Mouse (Mus musculus): ENCODE measurements around the gene Atp13a1. TPM values are rescaled to one million over a fixed set of nuclear protein-coding genes. Genes with fewer than 3 reads are reported as not detected.

Atp13a1 gene
- polyA plus RNA-seq, 1 experiment from 2014 or later = 55.4 TPM

GRCm38 (mm10) chr8:69803366-69803765, 12.4 kb downstream of the Atp13a1 start:
- ATAC-seq (ENCODE audit: low FRiP score, low read depth) = no peak
- Histone ChIP-seq H3K9me3 (no peaks in the 10 kb centered on the region), H3K27ac (replicated peaks) (no peak overlapping the region), H3K4me3 (no peak overlapping the region), H3K27me3 (no peaks in the 10 kb centered on the region), H3K9ac (replicated peaks) (no peak overlapping the region), H3K36me3 (peaks cover 95% of the 10 kb centered on the region), H3K4me1 (peaks cover 2% of the 10 kb centered on the region; the same call in 1 of the 2 replicates), H3K4me2 (replicated peaks) (no peak overlapping the region)
- WGBS = 88% methylated on average over 7 of the region's 7 CpGs

GRCm38 (mm10) chr8:69804537-69804936, 13.6 kb downstream of the Atp13a1 start:
- no peaks in the 10 kb centered on the region for H3K27me3 ChIP-seq
- H3K9me3 ChIP-seq = no peaks in the 10 kb centered on the region
- WGBS = 87% methylated on average over 6 of the region's 6 CpGs

GRCm38 (mm10) chr8:69805086-69805485, 14.1 kb downstream of the Atp13a1 start:
- Histone ChIP-seq H3K4me3 (no peak overlapping the region), H3K27ac (replicated peaks) (no peak overlapping the region), H3K9ac (replicated peaks) (no peak overlapping the region), H3K9me3 (no peaks in the 10 kb centered on the region), H3K4me1 (peaks cover 16% of the 10 kb centered on the region), H3K27me3 (no peaks in the 10 kb centered on the region), H3K4me2 (replicated peaks) (no peak overlapping the region), H3K36me3 (peaks cover 78% of the 10 kb centered on the region)
- 94% methylated on average over 10 of the region's 10 CpGs for WGBS
- no peak for ATAC-seq (ENCODE audit: low FRiP score, low read depth)

More at GRCm38 (mm10) chr8:69804537-69804936, 13.6 kb downstream of the Atp13a1 start:
- Histone ChIP-seq H3K9ac (replicated peaks) (no peak overlapping the region), H3K27ac (replicated peaks) (no peak overlapping the region), H3K4me3 (no peak overlapping the region), H3K4me2 (replicated peaks) (no peak overlapping the region), H3K4me1 (peaks cover 12% of the 10 kb centered on the region), H3K36me3 (peaks cover 83% of the 10 kb centered on the region)
- ATAC-seq (ENCODE audit: low FRiP score, low read depth) = no peak

GRCm38 (mm10) chr8:69805491-69805890, 14.5 kb downstream of the Atp13a1 start:
- Histone ChIP-seq H3K4me1 (peaks cover 16% of the 10 kb centered on the region), H3K4me3 (no peak overlapping the region), H3K9ac (replicated peaks) (no peak overlapping the region), H3K9me3 (no peaks in the 10 kb centered on the region), H3K36me3 (peaks cover 74% of the 10 kb centered on the region), H3K4me2 (replicated peaks) (no peak overlapping the region), H3K27ac (replicated peaks) (no peak overlapping the region), H3K27me3 (no peaks in the 10 kb centered on the region)
- 93% methylated on average over 9 of the region's 9 CpGs for WGBS
- ATAC-seq (ENCODE audit: low FRiP score, low read depth) = no peak

DNA sequence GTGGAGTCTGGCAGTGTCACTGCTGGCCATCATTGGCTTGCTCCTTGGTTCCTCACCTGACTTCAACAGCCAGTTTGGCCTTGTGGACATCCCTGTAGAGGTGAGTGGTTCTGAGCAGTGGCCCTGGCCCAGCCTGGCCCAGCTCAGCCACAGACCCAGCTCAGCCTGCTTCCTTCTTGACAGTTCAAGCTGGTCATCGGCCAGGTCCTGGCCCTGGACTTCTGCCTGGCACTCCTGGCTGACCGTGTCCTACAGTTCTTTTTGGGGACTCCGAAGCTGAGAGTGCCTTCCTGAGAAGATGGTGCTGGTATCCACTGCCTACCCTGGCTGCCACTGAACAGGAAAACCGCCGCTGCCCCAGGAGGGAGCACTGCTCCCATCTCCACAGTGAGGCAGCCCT, 16.3 kb downstream of the Atp13a1 start:
- no peak for ATAC-seq (ENCODE audit: low FRiP score, low read depth)
- H3K4me1 ChIP-seq = peaks cover 16% of the 10 kb centered on the region
- H3K9me3 ChIP-seq = no peaks in the 10 kb centered on the region
- 84% methylated on average over 5 of the region's 5 CpGs for WGBS
- H3K9ac ChIP-seq (replicated peaks) = no peak overlapping the region
- H3K36me3 ChIP-seq = peaks cover 70% of the 10 kb centered on the region
- H3K27me3 ChIP-seq = no peaks in the 10 kb centered on the region
- no peak overlapping the region for H3K27ac ChIP-seq (replicated peaks)
- H3K4me2 ChIP-seq (replicated peaks) = no peak overlapping the region
- no peak overlapping the region for H3K4me3 ChIP-seq

DNA sequence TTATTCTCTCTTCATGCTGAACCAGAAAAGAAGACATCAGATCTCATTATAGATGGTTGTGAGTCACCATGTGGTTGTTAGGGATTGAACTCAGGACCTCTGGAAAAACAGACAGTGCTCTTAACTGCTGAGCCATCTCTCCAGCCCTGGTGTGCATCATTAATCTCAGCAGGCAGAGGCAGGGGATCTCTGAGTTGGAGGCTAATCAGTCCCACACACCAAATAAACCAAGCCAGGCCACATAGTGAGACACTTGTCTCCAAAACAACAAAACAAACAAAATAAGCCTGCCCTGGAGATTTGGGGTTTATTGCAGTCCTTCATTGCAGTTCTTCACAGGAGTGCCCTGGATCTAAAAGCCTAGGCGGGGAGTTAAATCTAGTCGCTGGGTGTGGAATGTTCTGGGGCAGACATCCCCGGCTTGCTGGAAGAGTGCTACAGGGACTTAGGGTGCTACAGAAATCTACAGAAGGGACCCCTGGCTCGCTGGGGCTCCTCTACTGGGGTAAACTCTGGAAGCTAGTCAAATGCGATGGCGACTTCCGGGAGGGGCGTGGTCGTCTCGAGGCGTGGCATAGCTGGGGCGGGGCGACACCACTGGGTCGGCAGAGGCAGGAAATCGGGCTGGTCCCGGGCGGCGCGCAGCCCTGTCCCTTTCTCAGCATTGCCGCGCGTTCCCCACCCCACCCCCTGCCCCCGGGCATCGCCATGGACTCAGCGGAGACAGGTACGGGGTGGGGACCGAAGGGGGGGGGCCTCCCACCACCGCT, 17.3 kb downstream of the Atp13a1 start, which contains the start of gene Gmip:
Gmip (plus strand) TSS at position 586 of the 770 bp plus-strand sequence.
- no peaks in the 10 kb centered on the region for H3K9me3 ChIP-seq
- H3K9ac ChIP-seq (replicated peaks) = peak within 1 kb of the TSS; percentile 81
- peaks cover 64% of the 10 kb centered on the region for H3K36me3 ChIP-seq
- 7% methylated on average over 28 of the region's 28 CpGs for WGBS
- peak within 1 kb of the TSS; percentile 86 for H3K4me2 ChIP-seq (replicated peaks)
- peak within 1 kb of the TSS; percentile 51 for H3K4me3 ChIP-seq
- H3K27me3 ChIP-seq = no peaks in the 10 kb centered on the region
- peaks cover 16% of the 10 kb centered on the region for H3K4me1 ChIP-seq
- peak within 1 kb of the TSS; percentile 66 for H3K27ac ChIP-seq (replicated peaks)
- ATAC-seq (ENCODE audit: low FRiP score, low read depth) = peak; percentile 80

- H3K9ac ChIP-seq (replicated peaks) = peak overlapping the region; percentile 81
- peaks cover 64% of the 10 kb centered on the region for H3K36me3 ChIP-seq
- H3K27ac ChIP-seq (replicated peaks) = peak overlapping the region; percentile 66
- H3K4me3 ChIP-seq = peak overlapping the region; percentile 51
- H3K4me1 ChIP-seq = peaks cover 16% of the 10 kb centered on the region
- H3K27me3 ChIP-seq = no peaks in the 10 kb centered on the region
- WGBS = 3% methylated on average over 23 of the region's 23 CpGs
- H3K9me3 ChIP-seq = no peaks in the 10 kb centered on the region
- H3K4me2 ChIP-seq (replicated peaks) = peak overlapping the region; percentile 86
- peak; percentile 68 for ATAC-seq (ENCODE audit: low FRiP score, low read depth)
Measured at GRCm38 (mm10) chr8:69808864-69809403, 18.0 kb downstream of the Atp13a1 start.

GRCm38 (mm10) chr8:69809820-69810219, 18.9 kb downstream of the Atp13a1 start:
- peak overlapping the region; percentile 86 for H3K4me2 ChIP-seq (replicated peaks)
- H3K27ac ChIP-seq (replicated peaks) = no peak overlapping the region
- H3K36me3 ChIP-seq = peaks cover 66% of the 10 kb centered on the region
- H3K4me3 ChIP-seq = no peak overlapping the region
- 69% methylated on average over 3 of the region's 3 CpGs for WGBS
- no peaks in the 10 kb centered on the region for H3K9me3 ChIP-seq
- no peak for ATAC-seq (ENCODE audit: low FRiP score, low read depth)
- H3K4me1 ChIP-seq = peaks cover 16% of the 10 kb centered on the region
- H3K9ac ChIP-seq (replicated peaks) = no peak overlapping the region
- no peaks in the 10 kb centered on the region for H3K27me3 ChIP-seq

DNA sequence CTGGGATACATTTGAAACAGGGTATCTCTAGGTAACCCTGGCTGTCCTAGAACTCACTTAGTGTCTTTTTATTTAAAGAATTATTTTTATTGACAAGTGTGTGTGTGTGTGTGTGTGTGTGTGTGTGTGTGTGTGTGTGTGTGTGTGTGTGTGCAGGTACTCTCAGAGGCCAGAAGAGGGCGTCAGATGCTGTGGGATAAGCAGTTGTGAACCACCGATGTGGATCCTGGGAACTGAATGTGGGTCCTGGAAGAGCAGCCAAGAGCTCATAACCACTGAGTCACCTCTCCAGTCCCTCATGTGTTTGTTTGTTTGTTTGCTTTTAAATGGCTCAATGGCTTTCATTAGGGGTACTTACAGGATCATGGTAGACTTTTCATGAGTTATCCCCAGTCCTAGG, 23.9 kb downstream of the Atp13a1 start:
- no peak overlapping the region for H3K27ac ChIP-seq (replicated peaks)
- peaks cover 8% of the 10 kb centered on the region for H3K27me3 ChIP-seq
- no peaks in the 10 kb centered on the region for H3K9me3 ChIP-seq
- no peak overlapping the region for H3K9ac ChIP-seq (replicated peaks)
- WGBS = 88% methylated on average over 2 of the region's 2 CpGs
- no peak overlapping the region for H3K4me2 ChIP-seq (replicated peaks)
- H3K4me3 ChIP-seq = no peak overlapping the region
- H3K36me3 ChIP-seq = peaks cover 60% of the 10 kb centered on the region
- H3K4me1 ChIP-seq = peaks cover under 1% of the 10 kb centered on the region; the same call in 1 of the 2 replicates
- no peak for ATAC-seq (ENCODE audit: low FRiP score, low read depth)

GRCm38 (mm10) chr8:69815396-69815795, 24.4 kb downstream of the Atp13a1 start:
- Histone ChIP-seq H3K4me1 (no peaks in the 10 kb centered on the region), H3K27me3 (peaks cover 13% of the 10 kb centered on the region), H3K4me3 (no peak overlapping the region), H3K4me2 (replicated peaks) (no peak overlapping the region), H3K9me3 (no peaks in the 10 kb centered on the region), H3K36me3 (peaks cover 65% of the 10 kb centered on the region), H3K27ac (replicated peaks) (no peak overlapping the region), H3K9ac (replicated peaks) (no peak overlapping the region)
- ATAC-seq (ENCODE audit: low FRiP score, low read depth) = no peak
- WGBS = 90% methylated on average over 4 of the region's 4 CpGs

- Histone ChIP-seq H3K4me1 (peaks cover 38% of the 10 kb centered on the region), H3K36me3 (peaks cover 31% of the 10 kb centered on the region), H3K9ac (replicated peaks) (no peak overlapping the region), H3K4me2 (replicated peaks) (no peak overlapping the region), H3K27ac (replicated peaks) (no peak overlapping the region), H3K4me3 (no peak overlapping the region), H3K9me3 (no peaks in the 10 kb centered on the region), H3K27me3 (peaks cover 43% of the 10 kb centered on the region)
- WGBS = 85% methylated on average over 9 of the region's 9 CpGs
- no peak for ATAC-seq (ENCODE audit: low FRiP score, low read depth)
Measured at GRCm38 (mm10) chr8:69820466-69820865, 29.5 kb downstream of the Atp13a1 start.

GRCm38 (mm10) chr8:69821971-69822385, 31.0 kb downstream of the Atp13a1 start:
- H3K27ac ChIP-seq (replicated peaks) = 0 out of 2 replicates have a peak overlapping the region, but pooled peaks have one; percentile 25
- peak overlapping the region; percentile 82 for H3K4me2 ChIP-seq (replicated peaks)
- under 1% methylated on average over 13 of the region's 22 CpGs for WGBS
- H3K4me3 ChIP-seq = peak overlapping the region; percentile 48
- H3K27me3 ChIP-seq = peaks cover 52% of the 10 kb centered on the region
- no peaks in the 10 kb centered on the region for H3K9me3 ChIP-seq
- peak; percentile 64 for ATAC-seq (ENCODE audit: low FRiP score, low read depth)
- H3K9ac ChIP-seq (replicated peaks) = peak overlapping the region; percentile 62
- peaks cover 38% of the 10 kb centered on the region for H3K4me1 ChIP-seq
- H3K36me3 ChIP-seq = peaks cover 30% of the 10 kb centered on the region
